Mouse (Mus musculus): ENCODE data around the gene Arf4. TPM values are rescaled to one million over a fixed set of nuclear protein-coding genes. Genes with fewer than 3 reads are reported as not detected.

Arf4 gene
- 508 and 546 TPM in 2 replicates for polyA plus RNA-seq (2016; fragmentation: Nextera tagmentation; extraction: Ambion mirVana)

- Histone ChIP-seq H3K4me3 (replicated peaks) (peak within 1 kb of the TSS; percentile 93), H3K36me3 (no peaks in the 10 kb centered on the region), H3K27ac (peak within 1 kb of the TSS; percentile 95), H3K4me1 (replicated peaks) (peaks cover 10% of the 10 kb centered on the region; the same call in 1 of the 2 replicates), H3K9me3 (no peaks in the 10 kb centered on the region), H3K4me2 (peak within 1 kb of the TSS; percentile 79), H3K27me3 (no peaks in the 10 kb centered on the region), H3K9ac (replicated peaks) (peak within 1 kb of the TSS; percentile 97)
- peak; percentile 98 for ATAC-seq (ENCODE audit: insufficient number of reproducible peaks, insufficient read depth, low FRiP score, low TSS enrichment, low read depth)
- under 1% methylated on average over 83 of the region's 83 CpGs for WGBS
Observed at GRCm38 (mm10) chr14:26637851-26638707, at the start of gene Arf4. Gene Arf4, plus strand, starts transcription at chr14:26638074.

DNA sequence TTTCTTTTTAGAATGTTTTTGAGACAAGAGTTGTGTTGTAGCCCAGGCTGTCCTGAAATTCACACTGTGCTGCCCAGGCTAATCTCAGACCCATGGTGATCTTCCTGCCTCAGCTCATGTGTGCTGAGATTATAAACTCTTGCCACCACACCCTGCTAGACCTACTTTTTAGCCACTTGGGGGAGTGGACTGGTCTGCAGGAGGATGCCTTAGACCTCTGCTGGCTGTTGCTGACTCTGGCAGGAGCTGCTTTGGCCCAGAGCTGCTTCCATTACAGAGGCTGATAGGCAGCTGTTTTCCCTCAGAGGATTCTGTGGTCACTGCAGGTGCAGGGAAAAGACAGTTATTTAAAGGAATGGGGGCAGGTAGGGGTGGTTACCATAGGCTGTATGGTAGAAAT lies 46.5 kb upstream of the Arf4 start:
- ATAC-seq (ENCODE audit: insufficient number of reproducible peaks, insufficient read depth, low FRiP score, low TSS enrichment, low read depth) = no peak
- H3K9ac ChIP-seq (replicated peaks) = no peak overlapping the region
- H3K9me3 ChIP-seq = no peaks in the 10 kb centered on the region
- no peaks in the 10 kb centered on the region for H3K4me1 ChIP-seq (replicated peaks)
- no peaks in the 10 kb centered on the region for H3K27me3 ChIP-seq
- no peak overlapping the region for H3K4me3 ChIP-seq (replicated peaks)
- H3K4me2 ChIP-seq = no peak overlapping the region
- H3K36me3 ChIP-seq = peaks cover 19% of the 10 kb centered on the region; the same call in 1 of the 2 replicates
- no peak overlapping the region for H3K27ac ChIP-seq

GRCm38 (mm10) chr14:26593281-26593895 lies 44.5 kb upstream of the Arf4 start:
- peaks cover 6% of the 10 kb centered on the region for H3K9me3 ChIP-seq
- no peak overlapping the region for H3K4me2 ChIP-seq
- 85% methylated on average over 2 of the region's 2 CpGs for WGBS
- ATAC-seq (ENCODE audit: insufficient number of reproducible peaks, insufficient read depth, low FRiP score, low TSS enrichment, low read depth) = no peak
- H3K4me3 ChIP-seq (replicated peaks) = no peak overlapping the region
- no peaks in the 10 kb centered on the region for H3K4me1 ChIP-seq (replicated peaks)
- H3K27me3 ChIP-seq = no peaks in the 10 kb centered on the region
- H3K36me3 ChIP-seq = peaks cover 37% of the 10 kb centered on the region
- H3K9ac ChIP-seq (replicated peaks) = no peak overlapping the region
- H3K27ac ChIP-seq = no peak overlapping the region

DNA sequence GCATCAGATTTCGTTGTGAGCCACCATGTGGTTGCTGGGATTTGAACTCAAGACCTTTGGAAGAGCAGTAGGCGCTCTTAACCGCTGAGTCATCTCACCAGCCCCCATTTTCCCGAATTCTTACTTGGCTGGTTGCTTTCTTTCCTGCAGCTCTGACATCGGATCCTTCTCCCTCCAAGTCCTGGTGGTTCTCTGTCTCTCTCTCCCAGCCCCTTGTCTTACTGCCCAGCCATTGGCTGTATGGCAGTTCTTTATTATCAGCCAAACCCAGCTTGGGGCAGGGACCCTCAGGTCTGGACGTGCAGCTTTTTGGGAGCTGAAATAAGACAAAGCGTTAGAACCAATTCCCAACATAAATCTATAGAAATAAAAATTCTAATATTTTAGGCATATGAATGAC lies 42.7 kb upstream of the Arf4 start:
- no peak for ATAC-seq (ENCODE audit: insufficient number of reproducible peaks, insufficient read depth, low FRiP score, low TSS enrichment, low read depth)
- Histone ChIP-seq H3K4me3 (replicated peaks) (no peak overlapping the region), H3K4me2 (no peak overlapping the region), H3K36me3 (peaks cover 53% of the 10 kb centered on the region), H3K9me3 (peaks cover 6% of the 10 kb centered on the region), H3K9ac (replicated peaks) (no peak overlapping the region), H3K4me1 (replicated peaks) (no peaks in the 10 kb centered on the region), H3K27ac (no peak overlapping the region), H3K27me3 (no peaks in the 10 kb centered on the region)
- WGBS = 93% methylated on average over 7 of the region's 7 CpGs

GRCm38 (mm10) chr14:26595695-26596365 lies 42.0 kb upstream of the Arf4 start:
- H3K9ac ChIP-seq (replicated peaks) = no peak overlapping the region
- no peak overlapping the region for H3K4me2 ChIP-seq
- no peak overlapping the region for H3K27ac ChIP-seq
- ATAC-seq (ENCODE audit: insufficient number of reproducible peaks, insufficient read depth, low FRiP score, low TSS enrichment, low read depth) = no peak
- no peaks in the 10 kb centered on the region for H3K4me1 ChIP-seq (replicated peaks)
- 72% methylated on average over 5 of the region's 5 CpGs for WGBS
- H3K4me3 ChIP-seq (replicated peaks) = no peak overlapping the region
- H3K27me3 ChIP-seq = no peaks in the 10 kb centered on the region
- H3K9me3 ChIP-seq = peaks cover 6% of the 10 kb centered on the region
- peaks cover 59% of the 10 kb centered on the region for H3K36me3 ChIP-seq

GRCm38 (mm10) chr14:26605354-26605753 lies 32.5 kb upstream of the Arf4 start:
- Histone ChIP-seq H3K27me3 (no peaks in the 10 kb centered on the region), H3K4me2 (no peak overlapping the region), H3K4me1 (replicated peaks) (no peaks in the 10 kb centered on the region), H3K27ac (no peak overlapping the region), H3K36me3 (peaks cover 69% of the 10 kb centered on the region), H3K9ac (replicated peaks) (no peak overlapping the region), H3K9me3 (no peaks in the 10 kb centered on the region), H3K4me3 (replicated peaks) (no peak overlapping the region)
- WGBS = 94% methylated on average over 4 of the region's 4 CpGs
- ATAC-seq (ENCODE audit: insufficient number of reproducible peaks, insufficient read depth, low FRiP score, low TSS enrichment, low read depth) = no peak

DNA sequence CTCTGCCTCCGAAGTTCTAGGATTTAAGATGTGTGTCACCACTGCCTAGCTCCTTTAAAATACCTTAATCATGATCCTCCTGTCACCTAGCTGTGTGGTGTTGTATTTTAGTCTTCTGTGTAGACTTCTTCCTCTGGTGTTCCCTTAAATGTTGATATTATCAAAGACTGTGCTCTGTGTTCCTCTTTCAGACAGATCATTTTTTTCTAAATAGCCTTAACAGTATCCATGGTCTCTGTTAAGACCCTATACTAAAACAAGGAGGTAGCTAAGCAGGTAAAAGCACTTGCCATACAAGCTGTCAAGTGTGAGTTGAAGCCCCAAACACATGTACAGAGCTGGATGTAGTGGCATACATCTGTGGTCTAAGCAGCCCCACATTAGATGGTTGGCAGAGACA lies 28.2 kb upstream of the Arf4 start:
- Histone ChIP-seq H3K27me3 (no peaks in the 10 kb centered on the region), H3K9ac (replicated peaks) (no peak overlapping the region), H3K27ac (no peak overlapping the region), H3K4me2 (no peak overlapping the region), H3K4me1 (replicated peaks) (no peaks in the 10 kb centered on the region), H3K9me3 (no peaks in the 10 kb centered on the region), H3K36me3 (peaks cover 85% of the 10 kb centered on the region), H3K4me3 (replicated peaks) (no peak overlapping the region)
- 97% methylated on average over 1 of the region's 1 CpGs for WGBS
- ATAC-seq (ENCODE audit: insufficient number of reproducible peaks, insufficient read depth, low FRiP score, low TSS enrichment, low read depth) = no peak

GRCm38 (mm10) chr14:26610689-26611088 lies 27.2 kb upstream of the Arf4 start:
- H3K27ac ChIP-seq = no peak overlapping the region
- 93% methylated on average over 4 of the region's 4 CpGs for WGBS
- H3K27me3 ChIP-seq = no peaks in the 10 kb centered on the region
- H3K9me3 ChIP-seq = no peaks in the 10 kb centered on the region
- H3K4me2 ChIP-seq = no peak overlapping the region
- H3K4me3 ChIP-seq (replicated peaks) = no peak overlapping the region
- H3K9ac ChIP-seq (replicated peaks) = no peak overlapping the region
- peaks cover 81% of the 10 kb centered on the region for H3K36me3 ChIP-seq
- H3K4me1 ChIP-seq (replicated peaks) = no peaks in the 10 kb centered on the region
- ATAC-seq (ENCODE audit: insufficient number of reproducible peaks, insufficient read depth, low FRiP score, low TSS enrichment, low read depth) = no peak

DNA sequence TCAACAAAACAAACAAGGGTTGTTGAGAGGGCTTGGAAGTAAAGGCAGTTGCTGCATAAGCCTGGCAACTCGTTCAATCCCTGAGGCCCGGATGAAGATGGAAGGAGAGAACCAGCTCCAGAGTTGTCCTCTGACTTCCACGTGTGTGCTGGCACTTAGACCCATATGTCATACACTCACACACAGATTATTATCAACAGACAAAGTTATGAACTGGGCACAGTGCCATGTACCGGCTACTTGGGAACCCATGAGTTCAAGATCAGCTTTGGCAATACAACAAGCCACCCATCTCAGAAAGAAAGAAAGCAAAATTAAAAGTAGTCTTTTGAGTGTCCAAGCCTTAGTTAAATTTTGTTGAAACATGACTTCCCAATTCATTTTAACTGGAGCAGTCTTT lies 12.6 kb upstream of the Arf4 start:
- no peak overlapping the region for H3K9ac ChIP-seq (replicated peaks)
- H3K4me2 ChIP-seq = no peak overlapping the region
- ATAC-seq (ENCODE audit: insufficient number of reproducible peaks, insufficient read depth, low FRiP score, low TSS enrichment, low read depth) = no peak
- H3K4me1 ChIP-seq (replicated peaks) = no peaks in the 10 kb centered on the region
- no peaks in the 10 kb centered on the region for H3K9me3 ChIP-seq
- H3K27me3 ChIP-seq = no peaks in the 10 kb centered on the region
- H3K27ac ChIP-seq = no peak overlapping the region
- WGBS = 92% methylated on average over 4 of the region's 4 CpGs
- H3K36me3 ChIP-seq = peaks cover 92% of the 10 kb centered on the region
- H3K4me3 ChIP-seq (replicated peaks) = no peak overlapping the region

DNA sequence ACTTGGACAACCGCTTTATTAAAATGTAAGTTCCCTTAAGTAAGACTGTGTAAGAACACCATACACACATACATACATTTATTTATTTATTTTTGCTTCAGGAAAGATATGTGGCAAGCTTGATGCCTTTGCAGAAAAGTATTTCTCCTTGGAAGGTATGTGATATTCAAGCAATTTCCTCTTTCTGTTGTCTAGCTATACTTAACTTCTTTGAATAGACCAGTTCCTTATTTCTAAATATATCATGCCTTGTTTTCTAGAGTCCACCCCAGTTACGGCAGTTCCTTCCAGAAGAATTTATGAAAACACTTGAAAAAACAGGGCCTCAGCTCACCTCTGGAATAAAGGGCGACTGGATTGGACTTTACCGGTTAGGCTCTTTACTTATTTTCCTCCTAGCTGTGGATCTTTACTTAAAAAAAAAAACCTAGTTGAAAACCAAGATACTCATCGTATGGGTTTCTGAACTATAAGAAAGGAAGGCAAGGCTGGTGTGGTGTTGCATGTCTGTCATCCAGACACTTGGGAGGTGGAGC lies 11.2 kb upstream of the Arf4 start:
- H3K27me3 ChIP-seq = no peaks in the 10 kb centered on the region
- no peak overlapping the region for H3K4me3 ChIP-seq (replicated peaks)
- no peak for ATAC-seq (ENCODE audit: insufficient number of reproducible peaks, insufficient read depth, low FRiP score, low TSS enrichment, low read depth)
- H3K36me3 ChIP-seq = peaks cover 87% of the 10 kb centered on the region
- WGBS = 93% methylated on average over 5 of the region's 5 CpGs
- no peaks in the 10 kb centered on the region for H3K9me3 ChIP-seq
- H3K27ac ChIP-seq = no peak overlapping the region
- no peaks in the 10 kb centered on the region for H3K4me1 ChIP-seq (replicated peaks)
- H3K9ac ChIP-seq (replicated peaks) = no peak overlapping the region
- H3K4me2 ChIP-seq = no peak overlapping the region
